Mouse (Mus musculus) small intestine, adult 2 months (tissue): ENCODE measurements around the gene Sall4. TPM values are rescaled to one million over a fixed set of nuclear protein-coding genes. Genes with fewer than 3 reads are reported as not detected.
A peak's percentile ranks its signal among the peaks of the same experiment; 100 is the strongest.

Experiments used
- H3K27ac ChIP-seq: fragments of 200-500 bp; 2 replicates; pipeline ENCODE4 v1.5.1; 2012; ENCODE audit warnings: low read depth, low read length, control low read depth, inconsistent platforms; ENCODE audit not compliant: insufficient read depth
- H3K27me3 ChIP-seq: fragments of 200-500 bp; 2 replicates; pipeline ENCODE4 v1.6.1; 2012; ENCODE audit warnings: mild to moderate bottlenecking, moderate library complexity, low read length, inconsistent platforms; ENCODE audit not compliant: control insufficient read depth, insufficient read depth
- H3K36me3 ChIP-seq: fragments of 200-500 bp; 2 replicates; pipeline ENCODE4 v1.6.1; 2012; ENCODE audit warnings: mild to moderate bottlenecking, low read length, control low read depth, inconsistent platforms; ENCODE audit not compliant: control insufficient read depth, insufficient read depth
- H3K4me1 ChIP-seq: fragments of 200-500 bp; 2 replicates; pipeline ENCODE4 v1.6.1; 2012; ENCODE audit warnings: low read length, inconsistent platforms, mixed read lengths; ENCODE audit not compliant: control insufficient read depth, insufficient read depth, insufficient read length
- H3K4me3 ChIP-seq: fragments of 200-500 bp; 2 replicates; pipeline ENCODE4 v1.5.1; 2012; ENCODE audit warnings: low read depth, mild to moderate bottlenecking, control low read depth, inconsistent platforms, low read length, moderate library complexity
- CTCF ChIP-seq: fragments of 200-500 bp; IDR thresholded peaks from 2 replicates; pipeline ENCODE4 v1.5.1; 2012; ENCODE audit warnings: low read depth, mild to moderate bottlenecking, control low read depth, inconsistent platforms, low read length, moderate library complexity, mixed read lengths; ENCODE audit not compliant: insufficient replicate concordance, insufficient read length; ENCODE audit errors: extremely low read depth
- POLR2A ChIP-seq: fragments of 200-500 bp; IDR thresholded peaks from 2 replicates; pipeline ENCODE4 v1.6.1; 2012; ENCODE audit warnings: low read depth, mild to moderate bottlenecking, control low read depth, inconsistent platforms, low read length, moderate library complexity
- WGBS: fragments of 180-500 bp; shearing (Covaris S2); methylation state at CpG from one replicate; pipeline ENCODE4 v1.1.7; 2018; 5-methylcytosine and 5-hydroxymethylcytosine counted together
- polyA plus RNA-seq: library from polyadenylated mRNA; depleted of rRNA; stranded (reverse); fragments of >200 nt; gene quantifications from 2 replicates; pipeline ENCODE4 v1.2.3, GENCODE M21; 2012

Sall4 gene
- polyA plus RNA-seq, 1 experiment: 0.13 TPM

GRCm38 (mm10) chr2:168738854-168739253, 28.9 kb downstream of the Sall4 start:
- Histone ChIP-seq H3K4me3 (no peak overlapping the region), H3K27ac (no peak overlapping the region), H3K4me1 (peaks cover 17% of the 10 kb centered on the region), H3K27me3 (no peaks in the 10 kb centered on the region), H3K36me3 (no peaks in the 10 kb centered on the region)
- TF ChIP-seq POLR2A (no peak), CTCF (no peak)
- WGBS: 86% methylated on average over 1 of the region's 1 CpGs

DNA sequence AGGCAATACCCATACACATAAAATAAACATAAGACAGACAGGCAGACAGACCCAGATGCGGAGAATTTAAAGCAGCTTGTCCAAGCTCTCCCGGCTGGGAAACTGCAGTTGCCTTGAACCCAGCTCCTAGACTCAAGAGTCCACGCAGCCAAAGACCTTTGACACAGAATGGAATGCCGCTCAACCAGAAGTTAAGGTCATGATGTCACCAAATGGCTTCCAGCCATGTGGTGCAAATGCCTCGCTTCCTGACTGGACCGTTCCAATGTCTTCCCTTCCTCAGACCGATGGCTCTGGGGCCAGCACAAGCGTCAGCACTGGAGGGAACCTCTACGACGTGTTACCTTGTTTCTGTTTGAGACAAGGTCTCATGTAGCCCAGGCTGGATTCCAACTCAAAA, 29.9 kb downstream of the Sall4 start:
- no peak overlapping the region for H3K4me3 ChIP-seq
- H3K4me1 ChIP-seq: peaks cover 17% of the 10 kb centered on the region
- H3K27me3 ChIP-seq: no peaks in the 10 kb centered on the region
- no peaks in the 10 kb centered on the region for H3K36me3 ChIP-seq
- TF ChIP-seq CTCF: no peak
- no peak for TF ChIP-seq POLR2A
- no peak overlapping the region for H3K27ac ChIP-seq
- WGBS: 83% methylated on average over 10 of the region's 10 CpGs

DNA sequence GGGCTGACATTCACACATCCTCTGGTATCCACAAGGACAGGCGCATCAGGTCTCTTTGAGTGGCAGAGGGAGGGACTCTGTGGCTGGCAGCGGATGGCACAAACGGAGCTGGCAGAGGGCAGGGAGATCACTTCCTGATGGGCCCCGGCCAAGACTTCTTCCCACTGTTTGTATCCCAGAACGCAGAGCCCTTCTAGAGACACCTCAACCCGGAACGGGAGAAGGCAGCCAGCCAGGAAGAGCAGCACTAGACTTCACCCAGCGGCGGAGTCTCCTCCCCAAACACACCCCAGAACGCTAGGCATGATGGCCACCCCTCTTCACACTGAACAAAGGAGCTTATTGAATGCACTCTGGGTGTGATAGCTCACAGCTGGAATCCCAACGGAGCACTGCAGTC, 33.7 kb downstream of the Sall4 start:
- peak overlapping the region; percentile 58 for H3K4me3 ChIP-seq
- no peaks in the 10 kb centered on the region for H3K27me3 ChIP-seq
- H3K4me1 ChIP-seq: peaks cover 13% of the 10 kb centered on the region
- no peaks in the 10 kb centered on the region for H3K36me3 ChIP-seq
- H3K27ac ChIP-seq: peak overlapping the region; percentile 74
- WGBS: 11% methylated on average over 11 of the region's 11 CpGs
- TF ChIP-seq CTCF (no peak), POLR2A (no peak)

DNA sequence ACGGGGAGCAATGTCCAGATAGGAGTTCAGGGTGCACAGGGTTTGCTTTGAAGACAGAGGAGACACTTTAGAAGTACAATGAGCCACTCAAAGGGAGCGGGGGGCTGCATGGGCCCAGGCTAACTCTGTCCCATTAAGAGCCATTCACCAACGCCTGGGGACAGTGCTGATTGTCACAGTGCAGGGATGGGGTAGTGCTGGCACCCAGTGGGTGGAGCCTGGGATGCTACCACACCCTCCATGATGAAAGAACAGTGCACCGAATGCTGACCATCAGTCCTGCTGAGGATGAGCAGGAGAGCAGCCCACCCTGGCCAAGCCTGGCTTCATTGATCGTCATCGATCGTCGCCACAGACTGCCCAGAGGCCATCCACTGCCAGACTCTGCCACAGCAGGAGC, 36.5 kb downstream of the Sall4 start:
- no peak overlapping the region for H3K27ac ChIP-seq
- no peaks in the 10 kb centered on the region for H3K36me3 ChIP-seq
- 95% methylated on average over 8 of the region's 8 CpGs for WGBS
- H3K27me3 ChIP-seq: no peaks in the 10 kb centered on the region
- TF ChIP-seq POLR2A (no peak), CTCF (no peak)
- no peak overlapping the region for H3K4me3 ChIP-seq
- H3K4me1 ChIP-seq: peaks cover 14% of the 10 kb centered on the region

DNA sequence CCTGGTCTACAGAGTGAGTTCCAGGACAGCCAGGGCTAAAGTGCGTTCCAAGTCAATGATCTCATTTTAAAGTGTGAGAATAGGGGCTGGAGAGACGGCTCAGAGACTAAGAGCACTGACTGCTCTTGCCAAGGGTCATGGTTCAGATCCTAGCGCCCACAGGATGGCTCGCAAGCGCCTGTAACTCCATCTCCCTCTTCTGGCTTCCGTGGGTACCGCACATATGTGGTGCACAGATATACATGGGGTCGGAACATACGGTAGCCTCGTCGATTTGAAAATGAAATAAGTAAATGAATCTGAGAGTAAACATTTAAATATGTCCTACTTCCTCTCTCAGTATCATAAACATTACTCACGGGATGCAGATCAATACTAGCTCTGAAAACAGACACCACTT, 38.0 kb downstream of the Sall4 start:
- TF ChIP-seq CTCF: no peak
- TF ChIP-seq POLR2A: no peak
- H3K27me3 ChIP-seq: no peaks in the 10 kb centered on the region
- H3K4me1 ChIP-seq: peaks cover 8% of the 10 kb centered on the region
- WGBS: 83% methylated on average over 12 of the region's 12 CpGs
- no peak overlapping the region for H3K4me3 ChIP-seq
- no peak overlapping the region for H3K27ac ChIP-seq
- no peaks in the 10 kb centered on the region for H3K36me3 ChIP-seq

- WGBS: 64% methylated on average over 12 of the region's 12 CpGs
- TF ChIP-seq CTCF (no peak), POLR2A (no peak)
- H3K36me3 ChIP-seq: no peaks in the 10 kb centered on the region
These were observed 39.7 kb downstream of the Sall4 start for GRCm38 (mm10) chr2:168728045-168728444.

DNA sequence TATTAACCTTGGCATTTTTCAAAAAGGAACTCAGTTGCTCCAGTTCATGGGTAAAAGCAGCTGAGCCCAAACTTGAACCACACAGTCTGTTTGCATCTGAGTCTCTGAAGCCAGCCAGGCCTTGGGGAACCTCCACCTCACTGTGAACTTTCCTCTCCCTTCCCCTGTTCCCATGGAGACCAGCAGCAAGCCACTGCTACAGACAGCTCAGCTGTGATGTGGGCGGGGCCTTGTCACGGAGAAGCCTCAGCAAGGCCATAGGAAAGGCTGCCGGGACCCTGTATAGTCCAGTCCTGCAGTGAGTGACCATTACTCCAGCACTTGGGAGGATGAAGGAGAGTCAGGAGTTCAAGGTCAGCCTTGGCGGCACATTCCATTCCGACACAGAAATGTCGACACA, 41.7 kb downstream of the Sall4 start:
- no peak overlapping the region for H3K27ac ChIP-seq
- no peak for TF ChIP-seq POLR2A
- no peak for TF ChIP-seq CTCF
- peaks cover 14% of the 10 kb centered on the region for H3K4me1 ChIP-seq

More at GRCm38 (mm10) chr2:168728045-168728444, 39.7 kb downstream of the Sall4 start:
- Histone ChIP-seq H3K4me1 (peaks cover 8% of the 10 kb centered on the region), H3K27me3 (no peaks in the 10 kb centered on the region), H3K27ac (no peak overlapping the region), H3K4me3 (no peak overlapping the region)

GRCm38 (mm10) chr2:168721313-168721712, 46.4 kb downstream of the Sall4 start:
- H3K4me3 ChIP-seq: no peak overlapping the region
- peaks cover 14% of the 10 kb centered on the region for H3K4me1 ChIP-seq
- TF ChIP-seq POLR2A: peak; percentile 22; the same call in 1 of the 2 replicates
- TF ChIP-seq CTCF: no peak
- no peaks in the 10 kb centered on the region for H3K36me3 ChIP-seq
- WGBS: 21% methylated on average over 14 of the region's 14 CpGs
- peak overlapping the region; percentile 60 for H3K27ac ChIP-seq
- no peaks in the 10 kb centered on the region for H3K27me3 ChIP-seq

More for the DNA sequence above, 41.7 kb downstream of the Sall4 start:
- no peak overlapping the region for H3K4me3 ChIP-seq
- WGBS: 46% methylated on average over 6 of the region's 6 CpGs
- no peaks in the 10 kb centered on the region for H3K36me3 ChIP-seq
- H3K27me3 ChIP-seq: no peaks in the 10 kb centered on the region
